Mouse (Mus musculus): ENCODE measurements around the gene Spata3.

Spata3 gene

GRCm38 (mm10) chr1:86021365-86021989, 4.9 kb downstream of the Spata3 start:
- no peak for DNase-seq (ENCODE audit: extremely low read depth, insufficient read length, low spot score)

DNA sequence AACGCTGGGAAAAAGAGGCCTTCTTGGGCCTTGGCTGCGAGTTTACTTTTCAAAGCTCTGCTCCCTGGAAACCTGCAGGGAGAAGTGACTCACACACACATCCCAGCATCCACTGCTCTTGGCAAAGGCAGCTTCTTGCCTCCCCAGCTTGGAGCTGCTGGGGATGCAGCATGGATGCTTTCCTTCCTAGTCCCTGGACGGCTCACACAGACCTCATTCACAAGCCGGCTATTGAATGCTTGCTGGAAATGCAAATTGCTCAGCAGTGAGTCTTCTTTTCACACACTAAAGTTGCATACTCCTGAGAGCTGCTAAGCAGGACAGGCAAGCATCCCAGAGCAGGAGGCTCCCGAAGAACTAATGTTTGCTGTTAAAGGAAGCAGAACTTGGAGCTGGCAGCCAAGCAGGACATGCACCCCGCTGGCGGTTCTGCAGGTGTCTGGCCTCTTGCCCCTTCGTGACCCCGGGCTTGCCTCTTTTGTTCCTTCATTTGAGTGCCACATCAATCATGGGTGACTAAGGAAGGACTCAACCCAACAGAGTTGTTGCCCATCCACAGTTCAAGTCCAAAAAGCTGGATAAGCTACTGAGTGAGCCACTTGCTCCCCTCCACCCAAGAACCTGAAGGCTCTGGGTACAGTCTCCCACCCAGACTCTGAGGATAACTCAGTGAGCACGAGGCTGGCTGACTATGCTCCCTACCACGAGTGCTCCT, 15.8 kb downstream of the Spata3 start:
- DNase-seq (ENCODE audit: extremely low read depth, insufficient read length, low spot score): peak; percentile 55

GRCm38 (mm10) chr1:86038191-86038951, 21.8 kb downstream of the Spata3 start:
- DNase-seq (ENCODE audit: extremely low read depth, insufficient read length, low spot score): peak; percentile 36

DNA sequence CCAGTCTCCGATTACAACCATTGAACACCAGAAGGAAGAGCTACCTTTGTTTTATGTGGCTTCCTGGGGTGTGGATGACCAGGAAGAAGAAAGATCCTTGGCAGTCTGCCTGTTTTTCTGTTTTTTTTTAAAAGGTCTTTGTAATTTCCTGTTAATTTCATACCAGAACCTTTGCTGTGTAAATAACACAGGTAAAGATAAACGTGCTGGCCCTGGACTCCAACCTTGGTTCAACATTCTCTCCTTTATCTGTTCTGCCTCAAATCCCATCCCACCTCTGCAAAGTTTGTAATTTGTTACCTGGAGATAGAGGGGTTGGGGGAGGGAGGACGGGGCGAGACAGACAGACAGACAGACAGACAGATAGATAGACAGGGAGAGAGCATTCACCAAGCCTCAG, 23.5 kb downstream of the Spata3 start:
- no peak for DNase-seq (ENCODE audit: extremely low read depth, insufficient read length, low spot score)

DNA sequence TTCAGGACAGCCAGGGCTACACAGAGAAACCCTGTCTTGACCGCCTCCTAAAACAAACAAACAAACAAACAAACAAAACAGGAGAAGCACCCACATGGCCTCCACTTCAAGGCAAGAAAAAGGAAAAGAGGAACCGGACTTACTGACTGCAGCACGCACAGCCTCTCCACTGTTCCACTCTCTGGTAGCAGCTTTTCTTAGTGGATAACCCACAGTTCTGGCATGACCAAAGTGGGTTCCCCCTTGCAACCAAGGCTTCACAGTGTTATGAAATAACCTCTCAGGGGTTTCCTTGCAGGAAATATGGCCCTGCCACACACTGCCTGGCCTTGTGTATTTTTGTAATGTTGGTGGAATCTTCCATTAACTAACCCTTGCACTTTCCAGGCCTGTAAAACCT, 24.2 kb downstream of the Spata3 start:
- no peak for DNase-seq (ENCODE audit: extremely low read depth, insufficient read length, low spot score)

DNA sequence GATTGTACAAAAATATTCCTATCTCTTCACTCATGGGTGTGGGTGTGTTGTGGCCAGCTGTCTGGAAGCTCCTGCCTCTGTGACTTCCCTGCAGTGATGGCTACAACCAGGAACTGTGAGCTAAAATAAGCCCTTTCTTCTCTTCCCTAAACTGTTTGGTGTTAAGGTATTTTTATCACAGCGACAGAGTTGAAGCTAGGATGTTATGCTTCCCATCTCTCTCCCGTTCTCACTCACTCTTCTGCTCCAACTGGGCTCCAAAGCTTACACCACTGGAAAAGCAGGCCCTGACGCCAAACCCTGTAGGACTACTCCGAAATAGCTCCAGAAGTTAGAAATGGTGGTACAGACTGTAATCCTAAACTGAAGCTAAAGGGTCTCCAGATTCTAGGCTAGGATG, 28.4 kb downstream of the Spata3 start:
- no peak for DNase-seq (ENCODE audit: extremely low read depth, insufficient read length, low spot score)

DNA sequence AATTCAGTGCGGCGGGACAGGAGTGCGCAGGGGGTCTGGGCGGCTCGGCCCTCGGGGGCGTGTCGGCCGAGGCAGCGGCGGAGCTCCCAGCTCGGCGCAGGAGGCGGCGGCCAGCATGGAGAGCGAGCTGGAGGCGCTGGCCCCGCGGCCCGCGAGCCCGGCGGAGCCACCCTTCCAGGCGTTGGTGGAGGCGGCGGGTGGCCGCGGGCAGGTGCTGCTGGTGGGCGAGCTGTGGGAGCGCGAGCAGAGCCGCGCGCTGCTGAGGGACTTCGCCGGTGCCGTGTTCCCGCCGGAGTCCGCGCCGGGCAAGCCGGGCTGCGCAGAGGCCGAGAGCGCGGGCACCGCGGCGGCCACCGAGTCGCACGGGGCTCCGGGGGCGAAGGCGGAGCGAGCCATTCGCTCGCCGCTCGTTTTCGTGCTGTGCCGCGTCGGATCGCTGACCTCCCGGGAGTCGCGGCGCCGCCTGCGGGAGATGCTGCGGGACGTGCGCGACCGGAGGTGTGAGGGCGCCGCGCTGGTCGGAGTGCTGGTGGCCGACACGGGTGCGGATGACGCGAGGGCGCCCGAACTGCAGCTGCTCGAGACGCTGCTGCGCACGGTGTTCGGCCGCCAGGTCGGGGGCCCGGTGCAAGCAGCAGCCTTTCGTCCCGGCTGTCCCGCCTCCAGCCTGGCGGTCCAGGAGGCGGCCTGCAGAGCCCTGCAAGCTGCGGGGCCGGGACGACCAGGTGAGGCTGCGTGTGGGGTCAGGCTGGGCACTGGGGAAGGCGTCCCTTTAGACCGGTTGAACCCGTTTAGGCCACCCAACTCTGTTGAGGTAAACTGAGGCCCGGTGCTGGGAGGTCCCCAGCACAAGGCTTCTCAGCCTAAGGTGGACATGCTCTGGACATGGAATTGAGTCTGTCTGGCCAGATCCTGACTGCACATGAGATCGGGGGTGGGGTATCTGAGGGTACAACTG, 29.5 kb downstream of the Spata3 start, which contains the start of gene 2810459M11Rik:
Gene 2810459M11Rik (plus strand): TSS at position 16 of the 958 bp plus-strand sequence.
- no peak for DNase-seq (ENCODE audit: extremely low read depth, insufficient read length, low spot score)

DNA sequence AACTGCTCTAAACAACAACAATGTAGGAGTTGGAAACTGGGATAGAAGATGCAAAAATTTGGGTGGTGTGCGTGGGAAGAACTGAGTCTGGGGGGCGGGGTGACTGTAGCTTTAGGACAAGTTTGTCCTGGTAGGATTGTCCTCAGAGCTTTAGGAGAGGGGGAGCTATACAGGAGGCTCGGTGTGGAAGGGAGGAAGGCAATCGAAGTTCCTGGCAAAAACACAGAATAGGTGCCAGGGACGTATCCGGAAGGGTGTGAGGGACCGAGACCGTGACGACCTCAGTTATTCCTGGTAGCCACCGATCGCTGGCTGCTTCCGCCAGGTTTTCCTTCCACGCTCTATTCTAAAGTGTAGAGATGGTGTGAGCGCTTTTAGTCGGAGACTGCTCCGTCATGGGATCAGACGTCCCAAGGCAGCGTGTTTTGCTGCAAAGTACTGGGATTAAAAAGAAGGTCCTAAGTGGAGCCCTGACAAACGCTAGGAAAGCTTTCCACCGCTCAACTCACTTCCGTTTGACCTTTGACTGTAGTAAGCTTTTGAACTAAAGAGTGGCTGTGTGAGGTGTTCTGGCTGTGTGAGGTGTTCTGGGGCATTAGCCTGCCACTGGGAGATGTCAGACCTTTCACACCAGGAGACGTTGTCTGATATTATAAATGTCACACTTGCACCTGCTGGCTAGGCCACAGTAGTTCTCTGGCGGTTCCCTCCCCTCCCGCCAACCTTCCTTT, 30.4 kb downstream of the Spata3 start:
- no peak for DNase-seq (ENCODE audit: extremely low read depth, insufficient read length, low spot score)

DNA sequence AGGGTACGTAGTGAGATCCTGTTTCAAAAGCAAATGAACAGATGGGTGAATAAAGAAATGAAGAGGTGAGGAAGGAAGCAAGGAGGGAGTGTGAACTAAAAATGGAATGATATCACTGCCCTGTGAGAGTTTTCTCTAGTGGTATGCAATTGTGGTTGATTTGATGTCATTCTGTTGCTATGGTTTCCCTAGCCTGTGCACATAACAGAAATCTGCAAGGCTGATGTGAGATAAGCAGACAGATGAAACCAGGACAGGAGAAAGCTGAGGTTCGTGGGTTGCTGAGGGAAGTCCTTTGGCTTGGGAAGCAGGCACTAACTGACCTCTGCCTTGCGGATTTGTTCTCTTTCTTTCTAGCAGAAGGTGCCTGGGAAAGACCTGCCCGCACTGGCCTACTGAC, 31.6 kb downstream of the Spata3 start:
- DNase-seq (ENCODE audit: extremely low read depth, insufficient read length, low spot score): no peak

DNA sequence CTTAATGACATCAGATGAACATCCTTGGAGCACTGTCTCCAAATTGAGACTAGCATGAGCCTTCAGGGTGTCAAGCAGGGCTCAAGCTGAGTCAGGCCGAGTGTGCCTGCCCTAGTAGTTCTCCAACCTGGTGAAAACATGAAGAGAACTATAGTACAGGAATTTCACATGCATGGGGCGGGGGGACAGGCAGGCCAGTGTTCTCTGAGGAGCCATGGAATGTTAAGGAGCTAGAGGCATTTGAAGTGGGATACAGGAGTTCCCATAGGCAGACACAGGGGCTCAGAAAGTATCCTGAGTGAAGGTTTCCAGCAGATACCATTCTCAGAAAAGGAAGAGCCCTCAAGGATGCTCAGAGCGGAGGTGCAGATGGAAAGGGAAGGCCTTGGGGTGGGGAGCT, 32.1 kb downstream of the Spata3 start:
- DNase-seq (ENCODE audit: extremely low read depth, insufficient read length, low spot score): no peak

- DNase-seq (ENCODE audit: extremely low read depth, insufficient read length, low spot score): peak; percentile 71
Measured at GRCm38 (mm10) chr1:86053198-86053921, 36.7 kb downstream of the Spata3 start.

GRCm38 (mm10) chr1:86054943-86055342, 38.3 kb downstream of the Spata3 start:
- DNase-seq (ENCODE audit: extremely low read depth, insufficient read length, low spot score): no peak

GRCm38 (mm10) chr1:86056284-86056683, 39.7 kb downstream of the Spata3 start:
- DNase-seq (ENCODE audit: extremely low read depth, insufficient read length, low spot score): no peak

DNA sequence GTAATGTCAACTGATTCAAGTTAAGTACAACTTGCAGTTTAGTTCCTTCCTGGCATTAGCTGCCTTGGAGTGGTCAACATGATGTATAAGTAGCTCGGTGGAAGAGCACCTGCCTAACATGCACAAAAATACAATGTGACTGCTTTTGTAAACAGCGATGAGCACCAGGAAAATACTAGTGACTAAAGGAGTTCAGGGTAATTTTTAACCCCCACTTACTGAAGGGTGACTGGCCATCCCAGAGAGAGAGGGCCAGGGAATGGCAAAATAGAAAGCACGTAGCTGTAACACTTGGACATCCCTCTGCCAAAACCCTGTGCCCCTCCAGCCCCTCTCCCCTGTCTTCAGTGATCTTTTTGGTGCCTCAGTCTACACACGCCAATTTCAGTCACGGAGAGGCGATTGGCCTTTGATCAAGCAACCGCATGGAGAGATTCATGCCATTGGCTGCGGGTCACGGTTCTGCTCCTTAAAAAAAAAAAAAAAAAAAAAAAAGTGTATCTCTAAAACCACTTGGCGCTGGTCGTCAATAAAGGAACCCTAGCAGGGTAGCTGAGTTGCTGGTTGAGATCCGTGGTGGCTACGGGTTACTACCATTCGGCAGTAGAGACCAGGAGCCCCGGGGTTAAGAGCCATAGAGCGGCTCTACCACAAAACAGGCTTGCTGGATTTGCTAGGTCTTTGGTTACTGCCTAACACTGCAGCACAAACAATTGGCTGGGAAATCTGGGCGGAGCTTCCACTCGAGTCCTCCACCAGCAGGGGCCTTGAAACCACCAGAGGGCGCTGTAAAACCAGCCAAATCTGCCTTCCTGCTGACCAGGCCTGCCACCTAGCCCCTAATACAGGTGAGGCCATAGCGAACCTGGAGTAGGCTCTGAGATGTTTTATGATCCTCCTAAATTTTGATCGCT, 42.5 kb downstream of the Spata3 start:
- peak; percentile 67 for DNase-seq (ENCODE audit: extremely low read depth, insufficient read length, low spot score)

DNA sequence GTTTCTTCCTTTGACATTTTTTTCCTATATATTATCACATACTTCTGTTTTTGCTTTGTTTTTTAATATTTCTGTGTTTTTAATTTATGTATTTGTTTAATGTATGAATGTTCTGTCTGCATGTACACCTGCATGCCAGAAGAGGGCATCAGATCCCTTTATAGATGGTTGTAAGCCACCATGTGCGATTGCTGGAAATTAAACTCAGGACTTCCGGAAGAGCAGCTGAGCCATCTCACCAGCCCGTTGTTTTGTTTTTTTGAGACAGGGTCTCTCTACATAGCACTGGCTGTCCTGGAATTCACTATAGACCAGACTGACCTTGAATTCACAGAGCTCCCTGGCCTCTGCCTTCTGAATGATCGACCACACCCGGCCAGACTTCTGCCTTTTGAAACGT, 45.9 kb downstream of the Spata3 start:
- DNase-seq (ENCODE audit: extremely low read depth, insufficient read length, low spot score): no peak

GRCm38 (mm10) chr1:86064271-86064991, 47.8 kb downstream of the Spata3 start, which contains the start of gene Psmd1:
Gene Psmd1, plus strand, starts transcription at chr1:86064387.
- DNase-seq (ENCODE audit: extremely low read depth, insufficient read length, low spot score): peak; percentile 87

DNA sequence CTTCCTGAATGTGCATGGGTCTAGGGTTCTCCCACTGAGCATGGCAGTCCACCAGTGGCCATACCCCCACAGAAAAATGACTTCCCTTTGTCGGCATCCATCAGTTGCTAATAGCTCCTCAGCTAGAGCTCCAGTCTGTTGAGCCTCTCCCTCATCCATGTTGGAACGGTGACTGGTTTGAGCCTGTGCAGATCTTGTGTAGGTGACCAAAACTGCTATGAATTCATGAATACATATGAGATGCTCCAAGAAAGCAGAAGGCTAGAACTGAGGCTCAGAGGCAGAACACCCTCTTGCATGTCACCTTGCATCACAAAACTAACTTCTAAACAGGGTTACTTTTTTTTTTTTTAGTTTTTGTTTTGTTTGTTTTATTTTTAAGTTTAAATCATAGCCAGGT, 59.9 kb downstream of the Spata3 start:
- no peak for DNase-seq (ENCODE audit: extremely low read depth, insufficient read length, low spot score)

Measured in 3134 (cell line).